Mouse (Mus musculus) spleen, postnatal 14 days (tissue): ENCODE measurements around the gene Tspan3.

Experiments
- DNase-seq, 2 experiments: peaks; one replicate each; pipeline ENCODE4 v3.0.0; 2021 to 2022; ENCODE audit warnings: low spot score in 2 of 2

Tspan3 gene

GRCm38 (mm10) chr9:56158077-56158476 is 7.2 kb downstream of the Tspan3 start:
- no peak for DNase-seq

- DNase-seq: no peak
Observed at GRCm38 (mm10) chr9:56154572-56154971, 10.7 kb downstream of the Tspan3 start.

- no peak for DNase-seq
Observed at GRCm38 (mm10) chr9:56152482-56153007, 12.7 kb downstream of the Tspan3 start.

GRCm38 (mm10) chr9:56151745-56152481 is 13.4 kb downstream of the Tspan3 start:
- DNase-seq: no peak

GRCm38 (mm10) chr9:56146326-56146923 is 18.9 kb downstream of the Tspan3 start:
- DNase-seq: no peak

- DNase-seq: no peak
Observed at GRCm38 (mm10) chr9:56144366-56145003, 20.8 kb downstream of the Tspan3 start.

- no peak for DNase-seq
Observed at GRCm38 (mm10) chr9:56141776-56142175, 23.5 kb downstream of the Tspan3 start.

- DNase-seq: no peak
Observed at GRCm38 (mm10) chr9:56135590-56136197, 29.6 kb downstream of the Tspan3 start.

GRCm38 (mm10) chr9:56134614-56135013 is 30.7 kb downstream of the Tspan3 start:
- no peak for DNase-seq

- DNase-seq: no peak
Observed at GRCm38 (mm10) chr9:56133970-56134369, 31.3 kb downstream of the Tspan3 start.

GRCm38 (mm10) chr9:56131813-56132525 is 33.3 kb downstream of the Tspan3 start:
- no peak for DNase-seq

GRCm38 (mm10) chr9:56130536-56130935 is 34.7 kb downstream of the Tspan3 start:
- no peak for DNase-seq

GRCm38 (mm10) chr9:56129951-56130350 is 35.3 kb downstream of the Tspan3 start:
- DNase-seq: no peak

GRCm38 (mm10) chr9:56128331-56128730 is 36.9 kb downstream of the Tspan3 start:
- no peak for DNase-seq

- peak in 1 of 2 experiments; percentile 3 for DNase-seq
Observed at GRCm38 (mm10) chr9:56126453-56127173, 38.7 kb downstream of the Tspan3 start.

GRCm38 (mm10) chr9:56124561-56124960 is 40.7 kb downstream of the Tspan3 start:
- DNase-seq: no peak

GRCm38 (mm10) chr9:56123613-56124012 is 41.7 kb downstream of the Tspan3 start:
- DNase-seq: no peak

GRCm38 (mm10) chr9:56122973-56123372 is 42.3 kb downstream of the Tspan3 start:
- DNase-seq: no peak

- no peak for DNase-seq
Observed at GRCm38 (mm10) chr9:56121097-56121496, 44.2 kb downstream of the Tspan3 start.

- no peak for DNase-seq
Observed at GRCm38 (mm10) chr9:56119651-56120050, 45.6 kb downstream of the Tspan3 start.

GRCm38 (mm10) chr9:56118582-56118981 is 46.7 kb downstream of the Tspan3 start:
- DNase-seq: peak in 1 of 2 experiments; percentile 47
